Mouse (Mus musculus) liver, adult 2 months (tissue): ENCODE measurements around the gene Rab44.

Experiments
- CTCF ChIP-seq: fragments of 200-500 bp; IDR thresholded peaks from 2 replicates; pipeline ENCODE4 v1.5.1; 2011; ENCODE audit warnings: low read depth, low read length, control low read depth
- POLR2A ChIP-seq: fragments of 200-500 bp; IDR thresholded peaks from 2 replicates; pipeline ENCODE4 v1.6.1; 2011; ENCODE audit warnings: low read length, control low read depth; ENCODE audit not compliant: insufficient read depth; ENCODE audit errors: extremely low read depth

GRCm38 (mm10) chr17:29188989-29189388 is 75.0 kb downstream of the Rab44 start:
- TF ChIP-seq POLR2A (no peak), CTCF (no peak)
